Mouse (Mus musculus): ENCODE measurements around the gene Il5.

DNA sequence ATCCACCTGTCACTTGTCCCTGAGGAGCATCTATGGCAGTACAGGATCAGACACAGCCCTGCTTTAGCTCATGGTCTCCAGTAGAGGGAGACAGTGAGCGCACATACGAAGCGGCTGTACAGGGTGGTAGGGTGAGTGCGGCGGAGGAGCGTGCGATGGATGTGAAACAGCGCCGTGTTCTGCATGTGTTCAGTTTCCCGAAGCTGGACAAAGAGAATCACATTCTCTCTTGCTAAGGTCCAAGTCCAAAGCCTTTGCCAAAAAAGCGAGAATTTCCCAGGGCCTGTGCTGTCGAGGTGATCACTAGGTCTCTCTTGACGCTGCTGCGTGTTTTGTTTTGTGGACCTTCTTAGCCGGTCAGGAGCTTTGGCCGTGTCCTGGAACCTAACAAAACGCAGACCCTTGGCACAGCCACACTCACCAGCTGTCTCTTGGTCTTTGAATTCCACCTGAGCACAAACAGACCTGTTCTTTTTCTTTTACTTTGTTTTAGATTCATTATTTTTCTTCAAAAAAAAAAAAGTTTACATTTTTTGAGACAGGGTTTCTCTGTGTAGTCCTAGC, 15.2 kb downstream of the Il5 start:
- TF ChIP-seq MAFK (IDR thresholded peaks at IDR 0.05; ENCODE audit: insufficient read depth, low read depth, low read length) (no peak), CHD2 (IDR thresholded peaks at IDR 0.05; ENCODE audit: low read depth, low read length) (no peak), ZNF384 (IDR thresholded peaks at IDR 0.05; ENCODE audit: low read depth, low read length) (no peak)
